Mouse (Mus musculus): ENCODE measurements around the gene Kif1b. TPM values are rescaled to one million over a fixed set of nuclear protein-coding genes. Genes with fewer than 3 reads are reported as not detected.

Gene Kif1b
- total RNA-seq, 2 experiments from 2014 or later = 392 to 448 TPM

GRCm38 (mm10) chr4:149317387-149317786 is 9.9 kb upstream of the Kif1b start:
- peak in 1 of 2 experiments; percentile 61 for DNase-seq (ENCODE audit: low spot score in 2 of 2)

- DNase-seq (ENCODE audit: low spot score in 2 of 2) = no peak
Measured at GRCm38 (mm10) chr4:149314275-149314837, 6.9 kb upstream of the Kif1b start.

DNA sequence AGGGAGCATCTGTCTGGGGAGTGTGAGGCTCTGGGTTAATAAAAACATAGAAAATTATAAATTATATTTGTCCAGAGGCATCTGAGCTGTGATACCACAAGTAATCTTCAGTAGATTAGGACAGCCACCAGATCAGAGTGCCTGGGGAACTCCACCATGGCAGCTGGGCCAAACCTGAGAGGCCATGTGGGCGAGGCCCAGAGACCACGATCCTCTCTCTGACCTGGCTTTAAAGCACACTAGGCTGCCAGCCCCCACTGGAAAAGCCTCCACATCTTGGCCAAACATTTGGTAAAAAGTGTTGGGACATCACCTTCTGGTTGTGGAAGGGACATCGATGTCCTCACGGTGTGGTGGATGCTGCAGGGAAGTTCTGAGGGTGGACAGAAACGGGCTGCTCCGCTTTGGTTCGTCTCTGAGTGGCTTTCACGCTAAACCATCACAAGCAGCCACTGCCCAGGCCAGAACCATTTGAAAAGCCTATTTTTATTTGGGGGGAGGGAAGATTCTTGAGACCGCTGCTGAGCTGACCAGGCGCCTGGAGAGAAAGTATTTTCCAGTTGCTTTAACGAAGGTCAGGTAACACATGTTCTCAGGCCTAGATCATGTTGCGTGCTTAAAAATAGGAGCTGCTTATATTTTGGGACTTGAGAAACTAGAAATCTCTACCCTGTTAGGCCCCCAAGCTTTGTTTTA is 6.2 kb upstream of the Kif1b start:
- no peak for DNase-seq (ENCODE audit: low spot score in 2 of 2)

- DNase-seq (ENCODE audit: low spot score in 2 of 2) = no peak
Measured at GRCm38 (mm10) chr4:149311996-149312395, 4.5 kb upstream of the Kif1b start.

GRCm38 (mm10) chr4:149308491-149308820 is 963 bp upstream of the Kif1b start:
- no peak for DNase-seq (ENCODE audit: low spot score in 2 of 2)

DNA sequence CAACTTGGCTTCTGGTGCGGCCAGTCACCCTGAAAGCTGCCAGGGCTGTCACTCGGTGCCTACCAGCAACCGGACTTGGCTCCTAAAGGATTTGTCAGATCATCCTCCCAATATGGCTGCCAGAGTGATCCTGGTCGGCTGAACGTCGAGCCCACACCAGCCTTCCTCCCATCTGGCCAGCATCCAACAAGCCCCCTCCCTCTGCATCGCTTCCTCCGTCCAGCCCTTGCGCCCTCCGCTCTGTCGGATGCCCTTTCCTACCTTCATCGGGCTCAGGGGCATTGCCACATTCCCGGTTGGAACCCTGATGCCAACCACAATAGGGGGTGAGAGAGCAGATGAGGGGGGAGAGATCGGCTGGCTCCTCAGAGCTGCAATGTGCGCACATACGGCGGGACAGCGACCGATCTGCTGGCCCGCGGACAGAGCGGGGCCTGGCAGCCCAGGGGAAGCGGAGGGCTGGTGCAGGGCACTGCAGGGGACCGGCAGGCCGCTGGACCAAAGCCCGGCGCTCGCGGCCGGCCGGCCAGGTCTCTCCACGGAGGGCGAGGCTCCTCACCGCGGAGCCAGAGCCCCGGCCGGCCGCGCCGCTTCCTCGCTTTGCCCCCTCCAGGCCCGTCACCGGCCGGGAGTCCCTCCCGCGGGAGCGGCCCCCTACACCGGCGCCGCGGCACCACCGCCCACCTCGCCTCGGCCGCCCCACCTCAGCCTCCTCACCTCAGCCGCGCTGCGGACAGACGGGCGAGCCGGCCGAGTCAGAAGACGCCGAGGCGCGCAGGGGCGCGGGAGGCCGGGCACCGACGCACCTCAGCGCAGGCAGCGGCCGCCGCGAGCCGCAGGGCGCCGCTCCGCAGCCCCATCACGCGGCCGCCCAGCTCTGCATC is 539 bp downstream of the Kif1b start:
- DNase-seq (ENCODE audit: low spot score in 2 of 2) = peak; percentile 78 to 83

DNA sequence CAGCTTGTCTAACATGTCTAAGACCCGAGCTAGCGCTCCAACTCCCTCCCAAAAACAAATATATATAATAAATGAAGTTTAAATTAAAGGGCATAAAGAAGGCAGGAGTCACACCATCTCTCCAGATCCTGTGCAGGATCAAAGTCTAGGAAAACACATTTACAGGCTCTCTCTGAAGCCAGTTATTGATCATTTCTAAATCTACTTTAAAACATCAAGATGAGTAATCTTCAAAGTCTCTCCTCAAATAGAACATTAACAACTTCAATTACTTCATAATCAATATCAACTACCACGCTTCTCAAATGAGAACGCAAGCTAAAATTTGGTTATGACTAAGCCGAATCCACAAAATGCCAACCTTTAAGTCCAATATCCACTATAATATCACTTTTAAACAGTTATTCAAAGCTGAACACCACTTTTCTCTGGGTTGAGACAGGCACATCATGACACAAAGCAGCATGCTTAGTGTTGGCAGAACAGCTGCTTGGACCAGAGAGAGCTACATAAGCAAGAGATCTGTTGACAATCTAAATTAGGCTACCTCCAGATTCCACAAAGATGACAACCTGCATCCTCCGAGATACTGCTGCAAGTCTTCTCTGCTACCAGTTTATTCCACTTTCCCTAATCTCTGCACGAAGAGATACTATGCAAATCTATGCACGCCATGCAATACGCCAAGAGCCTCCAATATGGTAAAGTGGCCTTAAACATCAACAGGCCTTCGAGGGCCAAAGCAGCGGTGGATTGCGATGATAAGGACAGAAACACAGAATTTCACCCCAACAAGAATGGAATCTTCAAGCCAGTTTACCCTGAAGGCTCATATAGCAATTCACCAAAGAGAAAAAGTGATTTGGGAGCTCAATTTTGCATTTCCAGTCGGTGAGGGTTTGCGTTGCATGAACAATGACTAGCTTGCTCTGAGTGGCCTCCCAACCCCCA is 1.5 kb downstream of the Kif1b start:
- DNase-seq (ENCODE audit: low spot score in 2 of 2) = no peak

DNA sequence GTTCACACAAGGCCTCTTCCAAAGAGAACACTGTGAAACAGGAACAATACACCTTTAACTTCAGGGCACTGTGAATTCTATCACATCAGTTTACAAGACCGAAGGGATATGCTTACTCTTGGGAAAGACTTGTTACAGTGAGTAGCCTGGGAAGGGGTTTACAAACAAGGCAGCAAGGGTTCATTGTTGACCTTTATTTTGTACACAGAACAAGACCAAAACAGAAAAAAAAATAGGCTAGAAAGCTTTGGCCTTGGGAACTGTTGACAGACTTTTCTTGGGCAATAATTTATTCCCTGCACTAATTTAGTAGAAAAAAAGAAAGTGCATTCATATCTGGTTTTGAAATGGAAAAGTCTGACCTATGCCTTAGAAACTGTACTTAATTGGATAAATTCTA is 3.0 kb downstream of the Kif1b start:
- no peak for DNase-seq (ENCODE audit: low spot score in 2 of 2)

DNA sequence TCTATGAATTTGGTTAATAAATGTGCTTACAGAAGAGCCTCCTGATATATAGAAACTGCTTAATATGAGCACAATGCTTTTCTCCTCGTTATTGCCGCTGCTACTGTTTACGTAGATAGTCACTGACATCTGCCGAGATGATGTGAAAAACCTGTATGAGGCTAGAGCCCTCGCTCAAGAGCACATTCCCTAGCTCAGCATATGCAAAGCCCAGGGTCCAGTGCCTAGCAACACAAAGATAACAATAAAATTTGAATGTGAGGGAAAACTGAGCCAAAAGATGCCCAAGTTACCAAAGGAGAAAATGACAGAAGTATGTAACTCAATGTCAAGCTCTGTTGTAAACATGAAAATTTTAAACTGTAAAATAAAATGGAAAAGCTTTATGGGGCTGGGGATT is 4.0 kb downstream of the Kif1b start:
- DNase-seq (ENCODE audit: low spot score in 2 of 2) = no peak

DNA sequence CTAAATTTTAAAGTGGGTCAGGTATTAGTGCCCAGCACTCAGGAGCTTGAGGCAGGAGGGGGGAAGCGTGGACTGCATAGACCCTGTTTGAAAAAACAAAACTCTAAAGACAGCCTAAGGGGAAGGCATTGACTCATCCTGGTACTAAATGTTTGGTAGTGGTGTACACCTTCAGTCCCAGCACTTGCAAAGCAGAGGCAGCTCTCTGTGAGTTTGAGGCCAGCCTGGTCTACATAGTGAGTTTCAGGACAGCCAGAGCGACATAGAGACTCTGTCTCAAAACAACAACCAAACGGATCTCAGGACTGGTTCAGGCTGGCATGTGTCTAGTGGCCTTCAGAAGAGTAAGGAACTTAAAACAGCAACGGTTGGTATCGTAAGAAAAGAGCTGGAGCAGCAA is 4.7 kb downstream of the Kif1b start:
- DNase-seq (ENCODE audit: low spot score in 2 of 2) = no peak

DNA sequence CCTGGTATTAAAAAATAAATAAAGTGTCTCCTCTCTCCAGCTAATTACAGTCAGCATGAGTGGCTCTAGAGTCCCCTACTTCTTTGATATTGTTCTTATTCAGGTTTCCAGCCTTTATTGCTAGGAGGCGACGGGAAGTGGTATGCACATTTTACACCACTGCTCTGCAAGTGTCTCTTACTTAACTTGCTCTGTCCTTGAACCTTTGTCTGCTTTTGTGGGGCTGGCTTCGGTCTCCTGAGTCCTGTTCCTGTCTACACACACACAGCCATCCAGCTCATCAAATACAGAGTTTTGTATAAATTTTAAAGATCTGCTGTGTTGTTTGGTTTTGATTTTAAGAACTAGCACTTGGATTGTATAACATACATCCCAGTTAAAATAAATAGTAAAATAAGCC is 5.4 kb downstream of the Kif1b start:
- no peak for DNase-seq (ENCODE audit: low spot score in 2 of 2)

- DNase-seq (ENCODE audit: low spot score in 2 of 2) = no peak
Measured at GRCm38 (mm10) chr4:149296501-149296900, 11.0 kb downstream of the Kif1b start.

GRCm38 (mm10) chr4:149292984-149293383 is 14.5 kb downstream of the Kif1b start:
- DNase-seq (ENCODE audit: low spot score in 2 of 2) = no peak

DNA sequence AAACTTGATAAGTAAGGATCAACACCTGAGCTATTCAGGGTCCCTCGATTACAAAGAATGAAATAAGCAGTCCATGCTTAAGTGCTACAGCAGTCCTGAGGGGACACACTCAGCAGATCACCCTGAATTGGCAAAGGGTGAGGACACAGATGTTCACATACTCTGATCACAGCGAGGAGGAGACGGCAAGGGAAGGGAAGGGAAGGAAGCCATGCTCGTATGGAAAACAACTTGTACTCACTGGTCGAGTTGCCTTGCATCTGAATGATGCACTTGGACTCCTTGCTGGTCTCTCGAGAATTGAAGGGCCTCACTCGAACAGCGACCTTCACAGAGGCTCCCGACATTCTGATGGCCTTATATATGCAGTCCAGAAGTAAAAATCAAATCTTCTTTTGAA is 16.4 kb downstream of the Kif1b start:
- DNase-seq (ENCODE audit: low spot score in 2 of 2) = no peak

- DNase-seq (ENCODE audit: low spot score in 2 of 2) = no peak
Measured at GRCm38 (mm10) chr4:149290157-149290750, 17.2 kb downstream of the Kif1b start.

- no peak for DNase-seq (ENCODE audit: low spot score in 2 of 2)
Measured at GRCm38 (mm10) chr4:149286287-149287137, 21.0 kb downstream of the Kif1b start.

- DNase-seq (ENCODE audit: low spot score in 2 of 2) = no peak
Measured at GRCm38 (mm10) chr4:149285691-149286090, 21.8 kb downstream of the Kif1b start.

DNA sequence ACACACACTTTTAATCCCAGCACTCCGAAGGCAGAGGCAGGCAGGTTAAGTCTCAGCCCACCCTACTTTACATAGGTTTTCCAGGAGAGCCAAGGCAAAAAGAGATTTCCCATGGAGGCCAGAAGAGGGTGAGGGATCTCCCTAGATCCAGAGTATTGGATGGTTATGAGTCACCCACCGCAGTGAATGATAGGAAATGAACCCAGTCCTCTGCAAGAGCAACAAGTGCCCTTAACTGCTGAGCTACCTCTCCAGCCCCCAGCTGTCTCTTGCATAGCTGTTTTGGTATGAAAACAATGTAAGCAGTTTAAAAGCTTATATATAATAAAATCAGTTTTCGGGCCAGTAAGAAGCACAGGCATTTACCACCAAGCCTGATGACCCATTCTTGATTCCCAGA is 24.5 kb downstream of the Kif1b start:
- no peak for DNase-seq (ENCODE audit: low spot score in 2 of 2)

- DNase-seq (ENCODE audit: low spot score in 2 of 2) = no peak
Measured at GRCm38 (mm10) chr4:149282025-149282738, 25.3 kb downstream of the Kif1b start.

All from layer of hippocampus, postnatal 14 days (tissue).